Mouse (Mus musculus) kidney, embryonic 16.5 days (tissue): ENCODE measurements around the gene Plagl1. TPM values are rescaled to one million over a fixed set of nuclear protein-coding genes. Genes with fewer than 3 reads are reported as not detected.
A peak's percentile ranks its signal among the peaks of the same experiment; 100 is the strongest.

Experiments used
- ATAC-seq: fragments of 200-750 bp; cut with Nextera tagmentation; 2 replicates; pipeline ENCODE4 v1.8.0; 2017; ENCODE audit warnings: moderate TSS enrichment; ENCODE audit not compliant: low FRiP score, low TSS enrichment
- H3K27ac ChIP-seq: fragments of 300-500 bp; sonication (generic); 2 replicates; pipeline ENCODE4 v1.5.1; 2014; ENCODE audit warnings: low read length
- H3K27me3 ChIP-seq: fragments of 300-500 bp; sonication (generic); 2 replicates; pipeline ENCODE4 v1.6.1; 2014; ENCODE audit warnings: low read length, control low read depth, mixed read lengths; ENCODE audit not compliant: insufficient read depth
- H3K36me3 ChIP-seq: fragments of 300-500 bp; sonication (generic); 2 replicates; pipeline ENCODE4 v1.6.1; 2014; ENCODE audit warnings: low read length, control low read depth, mixed read lengths; ENCODE audit not compliant: insufficient read depth
- H3K4me1 ChIP-seq: fragments of 300-500 bp; sonication (generic); 2 replicates; pipeline ENCODE4 v1.6.1; 2014; ENCODE audit warnings: low read length, control low read depth, mixed read lengths; ENCODE audit not compliant: insufficient read depth
- H3K4me2 ChIP-seq: fragments of 300-500 bp; sonication (generic); replicated peaks from 2 replicates; pipeline ENCODE4 v1.6.1; 2014; ENCODE audit warnings: low read depth, low read length
- H3K4me3 ChIP-seq: fragments of 300-500 bp; sonication (generic); 2 replicates; pipeline ENCODE4 v1.5.1; 2014; ENCODE audit warnings: mild to moderate bottlenecking, low read length
- H3K9ac ChIP-seq: fragments of 300-500 bp; sonication (generic); replicated peaks from 2 replicates; pipeline ENCODE4 v1.6.1; 2014; ENCODE audit warnings: low read length
- H3K9me3 ChIP-seq: fragments of 300-500 bp; sonication (generic); 2 replicates; pipeline ENCODE4 v1.6.1; 2016; ENCODE audit warnings: low read length, control low read depth
- WGBS: fragments of 180-500 bp; shearing (Covaris S2); extraction: QIAGEN DNeasy Blood & Tissue Kit; methylation state at CpG from one replicate; pipeline ENCODE4 v1.1.7; 2014; 5-methylcytosine and 5-hydroxymethylcytosine counted together
- polyA plus RNA-seq: library from polyadenylated mRNA; unstranded; fragments of >200 nt; fragmentation: Nextera tagmentation; extraction: Ambion mirVana; gene quantifications from 2 replicates; pipeline ENCODE4 v1.2.1, GENCODE M21; 2015

The Plagl1 gene
- polyA plus RNA-seq, 1 experiment from 2014 or later = 83.8 TPM

DNA sequence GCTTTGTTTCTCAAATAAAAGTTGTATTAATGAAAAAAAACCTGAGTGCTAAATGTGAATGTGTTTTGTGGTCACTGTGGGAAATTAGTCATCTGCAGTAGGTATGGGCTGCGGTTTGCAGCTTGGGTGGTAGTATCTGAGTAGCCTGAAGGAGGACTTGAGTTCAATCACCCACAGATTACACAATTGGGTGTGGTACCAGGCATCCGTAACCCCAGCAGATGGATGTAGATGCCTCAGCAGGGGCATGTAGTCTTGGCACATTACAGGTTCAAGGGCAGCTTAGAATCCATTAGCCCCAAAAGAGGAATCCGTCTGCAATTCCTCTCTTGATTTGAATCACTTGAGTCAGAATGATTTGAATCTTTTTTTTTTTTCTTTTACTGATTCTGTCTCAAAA lies 25.0 kb upstream of the Plagl1 start:
- H3K27me3 ChIP-seq = no peaks in the 10 kb centered on the region
- WGBS = 86% methylated on average over 3 of the region's 3 CpGs

DNA sequence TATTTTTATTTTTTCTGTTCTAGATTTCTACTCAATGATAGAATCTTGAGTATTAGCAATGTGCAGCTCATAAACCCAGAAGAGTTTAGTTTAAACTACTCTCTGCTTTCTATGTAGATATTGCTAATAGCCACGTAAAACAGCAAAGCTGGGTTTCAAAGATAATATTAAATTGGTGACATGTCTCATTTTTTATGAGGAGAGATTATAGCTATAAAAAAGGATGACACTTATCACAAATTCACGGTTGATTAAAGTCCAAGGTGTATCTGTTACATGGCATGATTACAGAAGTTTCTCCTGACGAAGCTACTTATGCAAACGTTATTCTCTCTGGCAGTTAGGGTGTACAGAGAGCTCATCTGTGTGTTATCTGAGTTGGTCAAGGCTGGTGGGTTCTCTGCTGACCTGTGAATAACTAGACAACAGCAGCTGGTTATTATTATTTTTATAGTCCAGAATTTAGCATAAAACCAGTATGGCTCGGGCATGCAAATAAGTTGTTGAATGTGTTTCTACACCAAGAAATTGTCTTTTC lies 20.6 kb upstream of the Plagl1 start:
- WGBS = 76% methylated on average over 5 of the region's 5 CpGs

More for the DNA sequence above, 25.0 kb upstream of the Plagl1 start:
- Histone ChIP-seq H3K9me3 (no peaks in the 10 kb centered on the region), H3K4me2 (no peak overlapping the region), H3K36me3 (no peaks in the 10 kb centered on the region), H3K9ac (no peak overlapping the region), H3K4me3 (no peak overlapping the region), H3K4me1 (no peaks in the 10 kb centered on the region), H3K27ac (no peak overlapping the region)
- no peak for ATAC-seq

DNA sequence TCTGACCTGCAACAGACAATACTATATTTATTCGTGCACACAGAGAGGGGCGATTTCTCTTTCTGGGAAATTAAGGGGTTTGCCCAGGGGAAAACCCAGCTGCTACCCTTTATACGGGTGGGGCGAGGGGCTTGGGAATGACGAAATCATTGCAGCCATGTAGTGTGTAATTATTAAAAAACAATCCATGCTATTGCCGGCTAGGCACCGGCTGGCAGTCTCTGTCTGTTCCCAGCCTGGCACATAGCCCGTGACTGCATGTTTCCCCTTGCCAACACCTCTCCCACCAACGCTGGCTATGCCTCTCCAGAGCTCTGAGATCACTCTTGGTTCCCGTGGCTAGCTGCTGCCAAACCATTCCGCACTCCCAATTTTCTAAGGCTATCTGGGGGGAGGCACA lies 15.6 kb upstream of the Plagl1 start:
- Histone ChIP-seq H3K9ac (no peak overlapping the region), H3K4me2 (no peak overlapping the region), H3K4me1 (no peaks in the 10 kb centered on the region), H3K27ac (no peak overlapping the region), H3K9me3 (no peaks in the 10 kb centered on the region), H3K36me3 (no peaks in the 10 kb centered on the region), H3K27me3 (no peaks in the 10 kb centered on the region), H3K4me3 (no peak overlapping the region)
- 89% methylated on average over 11 of the region's 11 CpGs for WGBS
- ATAC-seq = no peak

More for the DNA sequence above, 20.6 kb upstream of the Plagl1 start:
- Histone ChIP-seq H3K9ac (no peak overlapping the region), H3K4me1 (no peaks in the 10 kb centered on the region), H3K4me3 (no peak overlapping the region), H3K9me3 (no peaks in the 10 kb centered on the region), H3K27ac (no peak overlapping the region), H3K4me2 (no peak overlapping the region), H3K27me3 (no peaks in the 10 kb centered on the region), H3K36me3 (no peaks in the 10 kb centered on the region)
- no peak for ATAC-seq

DNA sequence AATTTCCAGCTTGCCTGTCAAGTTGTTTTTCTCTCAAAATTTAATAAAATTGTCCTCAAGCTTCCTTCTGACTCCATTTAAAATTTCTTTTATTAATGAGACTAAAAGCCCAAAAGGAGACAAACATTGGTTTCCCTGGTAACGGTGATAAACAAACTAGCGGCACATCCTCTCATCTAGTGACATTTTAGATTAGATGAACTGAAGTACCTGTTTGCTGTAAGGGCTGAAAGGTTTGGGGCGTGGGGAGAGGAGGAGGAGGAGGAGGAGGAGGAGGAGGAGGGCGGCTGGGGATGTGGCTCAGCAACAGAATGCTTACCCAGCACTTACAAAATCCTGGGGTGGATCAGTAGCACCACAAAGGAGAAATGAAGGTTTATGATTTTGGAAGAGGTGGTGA lies 12.5 kb upstream of the Plagl1 start:
- WGBS = 46% methylated on average over 4 of the region's 4 CpGs
- no peaks in the 10 kb centered on the region for H3K27me3 ChIP-seq
- H3K4me2 ChIP-seq = no peak overlapping the region
- H3K36me3 ChIP-seq = no peaks in the 10 kb centered on the region
- peaks cover 3% of the 10 kb centered on the region; the same call in 1 of the 2 replicates for H3K9me3 ChIP-seq
- H3K9ac ChIP-seq = no peak overlapping the region
- H3K4me1 ChIP-seq = no peaks in the 10 kb centered on the region
- no peak overlapping the region for H3K27ac ChIP-seq
- no peak for ATAC-seq
- H3K4me3 ChIP-seq = no peak overlapping the region

DNA sequence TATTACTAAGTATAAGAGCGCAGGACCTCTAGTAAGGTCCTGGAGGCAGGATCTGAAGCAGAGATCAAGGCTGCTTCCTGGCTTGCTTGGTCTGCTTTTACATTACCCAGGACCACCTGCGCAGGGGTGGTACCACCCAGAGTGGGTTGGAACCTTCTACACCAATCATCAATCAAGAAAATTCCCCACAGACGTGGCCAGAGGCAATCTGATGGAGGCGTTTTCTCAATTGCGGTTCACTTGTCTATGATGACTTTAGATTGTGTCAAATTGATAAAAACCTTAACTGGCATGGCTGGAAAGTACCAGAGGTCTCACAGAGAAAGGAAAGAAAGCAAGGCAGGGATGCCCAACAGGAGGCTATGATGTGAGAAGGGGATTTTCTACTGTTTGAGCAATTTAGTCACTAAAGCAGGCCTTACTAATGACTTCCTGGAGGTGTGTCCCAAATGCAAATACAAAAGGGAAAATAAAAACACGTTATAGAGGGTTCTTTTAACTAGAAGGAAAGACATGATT lies 3.4 kb upstream of the Plagl1 start:
- WGBS = 80% methylated on average over 6 of the region's 6 CpGs
- ATAC-seq = no peak
- Histone ChIP-seq H3K4me3 (no peak overlapping the region), H3K9me3 (no peaks in the 10 kb centered on the region), H3K9ac (no peak overlapping the region), H3K4me1 (peaks cover 7% of the 10 kb centered on the region), H3K4me2 (no peak overlapping the region), H3K36me3 (no peaks in the 10 kb centered on the region), H3K27ac (no peak overlapping the region), H3K27me3 (peaks cover 16% of the 10 kb centered on the region)

DNA sequence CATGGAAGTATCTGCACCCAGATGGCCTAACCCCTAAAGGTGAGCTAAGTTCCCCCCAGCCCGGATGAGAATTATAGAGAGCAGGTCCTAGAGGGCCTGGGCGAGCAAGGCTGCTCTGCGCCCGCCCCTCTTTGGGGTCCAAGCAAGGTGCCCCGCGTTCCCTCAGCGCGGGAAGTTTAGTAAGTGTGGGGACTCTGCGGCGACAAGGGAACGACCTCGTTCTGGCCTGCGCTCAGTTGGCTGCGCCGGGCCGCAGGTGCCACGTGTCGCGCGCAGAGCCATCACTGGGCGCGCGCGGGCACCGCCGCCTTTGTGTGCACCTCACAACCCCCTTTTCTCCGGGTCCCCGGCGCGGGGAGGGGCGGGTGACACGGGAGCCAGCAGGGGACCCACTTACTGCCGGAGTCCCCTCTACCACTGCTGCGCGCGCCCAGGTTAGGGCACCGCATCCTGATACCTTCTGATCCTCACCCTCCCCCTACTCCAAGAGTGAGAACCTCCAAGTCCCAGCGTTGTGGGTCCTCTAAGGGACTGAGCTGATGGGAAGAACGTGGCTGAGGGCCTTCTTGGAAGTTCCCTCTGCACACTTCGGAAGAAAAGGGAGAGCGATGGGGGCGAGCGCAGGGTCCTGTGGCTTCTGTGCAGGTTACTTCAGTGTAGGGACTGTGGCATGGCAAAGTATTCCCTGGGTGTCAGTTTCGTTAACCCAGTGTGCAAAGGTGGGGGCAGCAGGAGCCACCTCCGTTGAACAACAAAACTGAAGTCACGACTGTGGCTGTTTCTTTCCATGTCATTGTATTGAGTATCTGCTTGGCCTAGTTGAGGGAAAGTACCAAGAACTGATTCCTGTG lies 742 bp downstream of the Plagl1 start:
- no peaks in the 10 kb centered on the region for H3K9me3 ChIP-seq
- 13% methylated on average over 46 of the region's 46 CpGs for WGBS
- no peaks in the 10 kb centered on the region for H3K36me3 ChIP-seq
- H3K4me2 ChIP-seq = peak overlapping the region; percentile 65
- H3K27ac ChIP-seq = no peak overlapping the region
- peak overlapping the region; percentile 35 for H3K4me3 ChIP-seq
- peaks cover 16% of the 10 kb centered on the region for H3K27me3 ChIP-seq
- peaks cover 18% of the 10 kb centered on the region for H3K4me1 ChIP-seq
- peak overlapping the region; percentile 46 for H3K9ac ChIP-seq
- peak; percentile 37 for ATAC-seq

DNA sequence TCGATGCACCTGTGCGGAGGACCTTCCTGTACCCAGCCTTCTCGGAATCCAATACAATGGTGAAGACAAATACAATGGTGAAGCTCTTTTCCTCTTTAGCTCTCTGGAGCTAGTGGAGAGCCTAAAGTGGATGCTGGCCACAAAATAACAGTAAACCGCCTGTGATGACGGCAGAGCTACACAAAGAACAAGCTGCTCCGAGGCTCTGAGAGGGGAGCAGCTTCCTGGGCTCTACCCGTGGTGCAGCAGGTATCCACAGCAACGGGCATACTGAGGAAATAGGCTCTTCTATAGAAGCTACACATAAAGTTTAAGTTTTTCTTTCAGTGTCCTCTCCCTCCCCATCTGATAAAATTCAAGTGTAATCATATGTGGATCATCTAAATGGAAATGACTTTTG lies 2.1 kb downstream of the Plagl1 start:
- Histone ChIP-seq H3K4me2 (no peak overlapping the region), H3K4me1 (peaks cover 18% of the 10 kb centered on the region), H3K9me3 (no peaks in the 10 kb centered on the region), H3K36me3 (no peaks in the 10 kb centered on the region), H3K27me3 (peaks cover 16% of the 10 kb centered on the region), H3K27ac (no peak overlapping the region), H3K4me3 (no peak overlapping the region), H3K9ac (no peak overlapping the region)
- 69% methylated on average over 8 of the region's 8 CpGs for WGBS
- no peak for ATAC-seq

DNA sequence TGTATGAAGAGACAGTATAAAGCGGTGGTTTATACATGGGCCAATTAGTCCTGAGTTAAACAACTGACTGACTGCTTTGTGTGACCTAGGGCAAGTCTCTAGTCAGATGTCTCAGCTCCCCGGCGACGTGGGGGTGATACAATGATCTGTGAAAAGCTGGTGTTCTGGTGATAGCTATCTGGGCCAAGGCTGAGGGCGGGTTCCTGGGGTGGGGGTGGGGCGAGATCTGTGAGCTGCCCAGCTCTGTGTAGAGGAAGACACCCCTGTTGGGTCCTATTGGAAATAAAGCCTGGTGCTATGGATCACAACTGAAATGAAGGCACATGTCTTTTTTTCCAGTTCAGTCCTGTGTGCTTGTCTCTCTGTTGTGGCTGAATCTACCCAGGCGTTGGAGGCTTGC lies 3.2 kb downstream of the Plagl1 start:
- no peak overlapping the region for H3K4me2 ChIP-seq
- no peak for ATAC-seq
- no peak overlapping the region for H3K4me3 ChIP-seq
- no peaks in the 10 kb centered on the region for H3K9me3 ChIP-seq
- no peak overlapping the region for H3K27ac ChIP-seq
- peaks cover 16% of the 10 kb centered on the region for H3K27me3 ChIP-seq
- H3K36me3 ChIP-seq = no peaks in the 10 kb centered on the region
- no peak overlapping the region for H3K9ac ChIP-seq
- WGBS = 38% methylated on average over 7 of the region's 7 CpGs
- peaks cover 18% of the 10 kb centered on the region for H3K4me1 ChIP-seq

DNA sequence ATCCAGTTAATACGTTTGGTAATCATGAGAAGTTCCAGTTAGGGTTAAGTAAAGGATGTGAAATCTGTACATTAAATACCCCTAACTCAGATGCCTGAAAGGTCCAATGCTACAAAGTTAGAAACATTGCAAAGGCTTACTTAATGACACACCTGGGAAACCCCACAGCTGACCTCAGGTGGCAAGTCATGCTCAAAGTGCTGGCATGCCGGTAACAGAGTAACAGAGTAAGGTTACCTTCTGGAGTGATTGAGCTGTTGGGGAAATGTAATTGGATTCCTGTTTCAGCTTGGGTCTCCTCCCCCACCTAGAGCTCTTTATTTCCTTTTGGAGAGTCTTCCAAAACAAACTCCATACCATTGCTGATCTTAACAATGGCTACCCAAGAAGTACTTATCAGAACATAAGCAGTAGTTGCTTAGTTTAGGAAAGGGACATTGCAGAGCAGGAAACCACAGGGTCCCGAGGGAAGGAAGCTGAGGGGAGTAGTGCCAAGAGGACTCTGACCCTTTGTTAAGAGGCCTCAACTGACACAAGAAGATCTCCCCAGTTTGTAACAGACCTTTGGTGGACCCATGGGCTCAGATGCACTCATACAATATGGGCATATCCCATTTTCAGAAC lies 4.9 kb downstream of the Plagl1 start:
- H3K27ac ChIP-seq = no peak overlapping the region
- H3K4me2 ChIP-seq = no peak overlapping the region
- 41% methylated on average over 3 of the region's 3 CpGs for WGBS
- no peaks in the 10 kb centered on the region for H3K36me3 ChIP-seq
- no peak overlapping the region for H3K9ac ChIP-seq
- ATAC-seq = peak; percentile 60; the same call in 1 of the 2 replicates
- H3K27me3 ChIP-seq = peaks cover 14% of the 10 kb centered on the region
- H3K9me3 ChIP-seq = no peaks in the 10 kb centered on the region
- H3K4me3 ChIP-seq = no peak overlapping the region
- H3K4me1 ChIP-seq = peaks cover 18% of the 10 kb centered on the region

DNA sequence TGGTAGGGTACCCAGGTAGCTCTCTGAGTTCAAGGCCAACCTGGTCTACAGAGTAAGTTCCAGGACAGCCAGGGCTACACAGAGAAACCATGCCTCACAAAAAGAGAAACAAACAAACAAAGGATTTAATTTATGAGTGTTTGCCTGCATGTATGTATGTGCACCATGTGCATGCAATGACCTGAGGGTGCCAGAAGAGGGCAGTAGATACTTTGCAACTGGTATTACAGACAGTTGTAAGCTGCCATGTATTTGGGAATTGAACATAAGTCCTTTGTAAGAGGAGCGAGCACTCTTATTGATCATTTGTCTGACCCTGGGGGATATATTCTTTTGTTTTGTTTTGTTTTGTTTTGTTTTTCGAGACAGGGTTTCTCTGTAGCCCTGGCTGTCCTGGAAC lies 10.7 kb downstream of the Plagl1 start:
- WGBS = 93% methylated on average over 2 of the region's 2 CpGs
- no peak for ATAC-seq
- Histone ChIP-seq H3K27me3 (no peaks in the 10 kb centered on the region), H3K9me3 (peaks cover 6% of the 10 kb centered on the region), H3K36me3 (no peaks in the 10 kb centered on the region), H3K27ac (no peak overlapping the region), H3K4me2 (no peak overlapping the region), H3K9ac (no peak overlapping the region), H3K4me3 (no peak overlapping the region), H3K4me1 (no peaks in the 10 kb centered on the region)
